Mouse (Mus musculus) MEL (cell line): ENCODE measurements around the gene Itpr1. TPM values are rescaled to one million over a fixed set of nuclear protein-coding genes. Genes with fewer than 3 reads are reported as not detected.

Source experiments
- DNase-seq: peaks from one replicate; pipeline ENCODE4 v3.0.0; 2011; ENCODE audit warnings: low read depth, low spot score
- H3K27ac ChIP-seq: 2 replicates; pipeline ENCODE4 v1.5.1; 2012; ENCODE audit warnings: low read depth, mild to moderate bottlenecking, control low read depth, low read length, moderate library complexity; ENCODE audit not compliant: control insufficient read depth
- H3K27me3 ChIP-seq, 2 experiments: fragments of 150-350 bp in 1 of 2; sonication (generic) in 1 of 2; 2 replicates each; pipeline ENCODE4 v1.6.1; 2012; ENCODE audit warnings: low read length in 2 of 2, mild to moderate bottlenecking in 2 of 2, improper control_type of control experiment in 1 of 2, moderate library complexity in 1 of 2; ENCODE audit not compliant: insufficient read depth in 2 of 2, control insufficient read depth in 1 of 2
- H3K36me3 ChIP-seq, 2 experiments: 2 replicates each; pipeline ENCODE4 v1.6.1; 2012 to 2014; ENCODE audit warnings: low read length in 2 of 2, improper control_type of control experiment in 1 of 2, inconsistent platforms in 1 of 2, mild to moderate bottlenecking in 1 of 2; ENCODE audit not compliant: insufficient read depth in 2 of 2, control insufficient read depth in 1 of 2
- H3K4me1 ChIP-seq, 2 experiments: fragments of 150-350 bp in 1 of 2; sonication (generic) in 1 of 2; 2 replicates each; pipeline ENCODE4 v1.6.1; 2012; ENCODE audit warnings: low read length in 2 of 2, improper control_type of control experiment in 1 of 2, mild to moderate bottlenecking in 1 of 2; ENCODE audit not compliant: insufficient read depth in 2 of 2, control insufficient read depth in 1 of 2
- H3K4me3 ChIP-seq, 2 experiments: fragments of 150-350 bp in 1 of 2; sonication (generic) in 1 of 2; 2 replicates each; pipeline ENCODE4 v1.5.1; 2012; ENCODE audit warnings: low read depth in 2 of 2, low read length in 2 of 2, mild to moderate bottlenecking in 2 of 2, moderate library complexity in 2 of 2, control low read depth in 1 of 2, improper control_type of control experiment in 1 of 2; ENCODE audit not compliant: control insufficient read depth in 1 of 2, insufficient read depth in 1 of 2
- H3K79me2 ChIP-seq: 2 replicates; pipeline ENCODE4 v1.6.1; 2012; ENCODE audit warnings: mild to moderate bottlenecking, low read length, moderate library complexity; ENCODE audit not compliant: control insufficient read depth, poor library complexity, insufficient read depth
- H3K9ac ChIP-seq: 2 replicates; pipeline ENCODE4 v1.6.1; 2012; ENCODE audit warnings: low read depth, mild to moderate bottlenecking, control low read depth, low read length, moderate library complexity; ENCODE audit not compliant: control insufficient read depth, poor library complexity, severe bottlenecking
- H3K9me3 ChIP-seq: fragments of 150-350 bp; sonication (generic); replicated peaks from 2 replicates; pipeline ENCODE4 v1.6.1; 2012; ENCODE audit warnings: mild to moderate bottlenecking, low read length, improper control_type of control experiment, moderate library complexity; ENCODE audit not compliant: insufficient read depth
- CTCF ChIP-seq, 3 experiments: IDR thresholded peaks in 2 of 3; conservative IDR thresholded peaks in 1 of 3; 2 replicates each; pipeline ENCODE4 v1.5.1; 2011 to 2012; ENCODE audit warnings: low read length in 3 of 3, low read depth in 2 of 3, mild to moderate bottlenecking in 2 of 3, improper control_type of control experiment in 1 of 3, inconsistent platforms in 1 of 3, mixed read lengths in 1 of 3, moderate library complexity in 1 of 3; ENCODE audit not compliant: control insufficient read depth in 1 of 3, insufficient read depth in 1 of 3, poor library complexity in 1 of 3, severe bottlenecking in 1 of 3
- E2F4 ChIP-seq: IDR thresholded peaks from 2 replicates; pipeline ENCODE4 v1.6.1; 2011; ENCODE audit warnings: low read depth, low read length, improper control_type of control experiment, borderline replicate concordance
- EP300 ChIP-seq, 2 experiments: IDR thresholded peaks; 2 replicates each; pipeline ENCODE4 v1.6.1; 2011; ENCODE audit warnings: improper control_type of control experiment in 2 of 2, low read length in 2 of 2, low read depth in 1 of 2, mild to moderate bottlenecking in 1 of 2
- GABPA ChIP-seq: IDR thresholded peaks from 2 replicates; pipeline ENCODE4 v1.6.1; 2012; ENCODE audit warnings: low read depth, mild to moderate bottlenecking, inconsistent platforms, low read length, improper control_type of control experiment, moderate library complexity
- GATA1 ChIP-seq: IDR thresholded peaks from 2 replicates; pipeline ENCODE4 v1.6.1; 2011; ENCODE audit warnings: low read depth, low read length, improper control_type of control experiment
- HCFC1 ChIP-seq: IDR thresholded peaks from 2 replicates; pipeline ENCODE4 v1.6.1; 2012; ENCODE audit warnings: low read depth, mild to moderate bottlenecking, inconsistent platforms, low read length, improper control_type of control experiment, moderate library complexity
- JUND ChIP-seq: IDR thresholded peaks from 2 replicates; pipeline ENCODE4 v1.6.1; 2011; ENCODE audit warnings: low read depth, mild to moderate bottlenecking, improper control_type of control experiment, low read length
- KAT2A ChIP-seq: conservative IDR thresholded peaks from 2 replicates; pipeline ENCODE4 v1.6.1; 2012; ENCODE audit warnings: low read depth, low read length, improper control_type of control experiment, inconsistent platforms
- MAFK ChIP-seq: IDR thresholded peaks from 2 replicates; pipeline ENCODE4 v1.6.1; 2011; ENCODE audit warnings: low read depth, mild to moderate bottlenecking, low read length, improper control_type of control experiment, borderline replicate concordance
- MAZ ChIP-seq: IDR thresholded peaks from 2 replicates; pipeline ENCODE4 v1.6.1; 2012; ENCODE audit warnings: low read depth, mild to moderate bottlenecking, inconsistent platforms, low read length, improper control_type of control experiment
- MEF2A ChIP-seq: IDR thresholded peaks from 2 replicates; pipeline ENCODE4 v1.6.1; 2014; ENCODE audit warnings: low read depth, mild to moderate bottlenecking, inconsistent platforms, low read length, improper control_type of control experiment; ENCODE audit not compliant: poor library complexity, insufficient replicate concordance, severe bottlenecking; ENCODE audit errors: extremely low read depth
- MXI1 ChIP-seq: IDR thresholded peaks from 2 replicates; pipeline ENCODE4 v1.6.1; 2011; ENCODE audit warnings: mild to moderate bottlenecking, low read depth, low read length, improper control_type of control experiment
- MYB ChIP-seq: IDR thresholded peaks from 2 replicates; pipeline ENCODE4 v1.6.1; 2011; ENCODE audit warnings: mild to moderate bottlenecking, low read depth, low read length, improper control_type of control experiment
- MYC ChIP-seq: IDR thresholded peaks from 2 replicates; pipeline ENCODE4 v1.6.1; 2011; ENCODE audit warnings: low read depth, mild to moderate bottlenecking, low read length, improper control_type of control experiment, moderate library complexity
- NELFE ChIP-seq: IDR thresholded peaks from 2 replicates; pipeline ENCODE4 v1.6.1; 2011; ENCODE audit warnings: low read depth, low read length, improper control_type of control experiment
- POLR2A ChIP-seq, 2 experiments: IDR thresholded peaks; 2 replicates each; pipeline ENCODE4 v1.6.1; 2011 to 2012; ENCODE audit warnings: low read length in 2 of 2, mild to moderate bottlenecking in 2 of 2, control low read depth in 1 of 2, improper control_type of control experiment in 1 of 2, low read depth in 1 of 2, moderate library complexity in 1 of 2; ENCODE audit not compliant: control insufficient read depth in 1 of 2, insufficient read depth in 1 of 2, poor library complexity in 1 of 2
- POLR2AphosphoS2 ChIP-seq: IDR thresholded peaks from 2 replicates; pipeline ENCODE4 v1.6.1; 2011; ENCODE audit warnings: low read length, improper control_type of control experiment
- RAD21 ChIP-seq: IDR thresholded peaks from 2 replicates; pipeline ENCODE4 v1.6.1; 2011; ENCODE audit warnings: mild to moderate bottlenecking, low read depth, low read length, improper control_type of control experiment
- RCOR1 ChIP-seq: IDR thresholded peaks from 2 replicates; pipeline ENCODE4 v1.6.1; 2012; ENCODE audit warnings: low read depth, mild to moderate bottlenecking, inconsistent platforms, low read length, improper control_type of control experiment
- SIN3A ChIP-seq: IDR thresholded peaks from 2 replicates; pipeline ENCODE4 v1.6.1; 2012; ENCODE audit warnings: low read length, improper control_type of control experiment, inconsistent platforms
- SMC3 ChIP-seq: IDR thresholded peaks from 2 replicates; pipeline ENCODE4 v1.6.1; 2011; ENCODE audit warnings: low read depth, low read length, improper control_type of control experiment
- TAL1 ChIP-seq: IDR thresholded peaks from 2 replicates; pipeline ENCODE4 v1.6.1; 2012; ENCODE audit warnings: mild to moderate bottlenecking, inconsistent platforms, low read length, moderate library complexity, mixed read lengths
- TBP ChIP-seq: IDR thresholded peaks from 2 replicates; pipeline ENCODE4 v1.8.0; 2011; ENCODE audit warnings: low read depth, low read length, improper control_type of control experiment
- UBTF ChIP-seq: IDR thresholded peaks from 2 replicates; pipeline ENCODE4 v1.6.1; 2012; ENCODE audit warnings: low read depth, mild to moderate bottlenecking, inconsistent platforms, low read length, improper control_type of control experiment, moderate library complexity, borderline replicate concordance; ENCODE audit not compliant: insufficient read depth
- USF1 ChIP-seq: IDR thresholded peaks from 2 replicates; pipeline ENCODE4 v1.6.1; 2014; ENCODE audit warnings: low read depth, mild to moderate bottlenecking, inconsistent platforms, low read length, improper control_type of control experiment, moderate library complexity
- USF2 ChIP-seq, 2 experiments: IDR thresholded peaks; 2 replicates each; pipeline ENCODE4 v1.6.1; 2011 to 2012; ENCODE audit warnings: improper control_type of control experiment in 2 of 2, low read length in 2 of 2, borderline replicate concordance in 1 of 2, inconsistent platforms in 1 of 2, low read depth in 1 of 2, mild to moderate bottlenecking in 1 of 2; ENCODE audit not compliant: insufficient read depth in 1 of 2
- ZKSCAN1 ChIP-seq: IDR thresholded peaks from 2 replicates; pipeline ENCODE4 v1.6.1; 2012; ENCODE audit warnings: low read depth, mild to moderate bottlenecking, inconsistent platforms, low read length, improper control_type of control experiment, moderate library complexity
- ZMIZ1 ChIP-seq: IDR thresholded peaks from 2 replicates; pipeline ENCODE4 v1.6.1; 2012; ENCODE audit warnings: low read depth, mild to moderate bottlenecking, inconsistent platforms, low read length, improper control_type of control experiment, moderate library complexity
- ZNF384 ChIP-seq: IDR thresholded peaks from 2 replicates; pipeline ENCODE4 v1.6.1; 2012; ENCODE audit warnings: low read depth, mild to moderate bottlenecking, inconsistent platforms, low read length, improper control_type of control experiment
- polyA plus RNA-seq, 2 experiments: library from polyadenylated mRNA; stranded (reverse) in 1 of 2; unstranded in 1 of 2; fragments of >175 nt in 1 of 2; fragments of >200 nt in 1 of 2; gene quantifications; 2 replicates each; pipeline versions ENCODE4 v1.2.1 to v1.2.4; 2012; ENCODE audit warnings: low replicate concordance in 2 of 2, low read depth in 1 of 2; ENCODE audit not compliant: insufficient read length in 2 of 2, insufficient read depth in 1 of 2, missing spikeins in 1 of 2
- total RNA-seq: library from RNA; depleted of rRNA; stranded (reverse); fragments of 300-350 nt; gene quantifications from 2 replicates; pipeline ENCODE4 v1.2.3, GENCODE M21; 2012

Gene Itpr1
- total and polyA plus RNA-seq, 3 experiments = 15.6 to 19.0 TPM; not detected in 1

DNA sequence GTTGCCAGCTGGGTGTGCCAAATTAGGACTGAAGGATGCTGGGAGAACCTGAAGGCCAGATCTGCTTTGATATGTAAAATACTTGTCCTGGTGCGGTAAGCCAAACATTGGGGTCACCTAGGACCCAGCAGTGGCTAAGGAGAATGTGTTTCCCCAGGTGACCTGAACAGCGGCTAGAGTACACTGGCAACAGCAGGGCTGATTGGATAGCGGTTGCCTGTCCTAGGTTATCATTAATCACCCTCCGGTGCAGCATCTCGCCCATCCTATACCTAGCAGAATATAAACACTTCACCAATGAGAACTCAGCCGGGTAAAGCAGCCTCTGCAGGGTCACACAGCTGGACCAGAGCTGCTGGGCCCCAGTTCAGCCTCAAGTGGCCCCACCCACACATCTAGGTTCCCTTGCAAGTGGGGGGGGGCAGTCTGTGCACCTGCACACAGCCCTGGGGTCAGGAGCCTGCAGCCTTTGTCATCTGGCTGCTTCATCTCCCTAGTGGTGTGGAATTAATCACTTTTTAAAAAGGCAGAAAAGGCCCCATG, 318.0 kb downstream of the Itpr1 start:
- H3K79me2 ChIP-seq = no peaks in the 10 kb centered on the region
- peaks cover 0 to 22% of the 10 kb centered on the region in 2 experiments; a peak in 2 of 4 replicates for H3K36me3 ChIP-seq
- H3K4me1 ChIP-seq = peaks cover 9 to 32% of the 10 kb centered on the region in 2 experiments
- no peak overlapping the region for H3K4me3 ChIP-seq
- no peak overlapping the region for H3K9ac ChIP-seq
- H3K27me3 ChIP-seq = no peaks in the 10 kb centered on the region
- H3K9me3 ChIP-seq = no peaks in the 10 kb centered on the region
- no peak overlapping the region for H3K27ac ChIP-seq
- no peak for DNase-seq
- no peak for TF ChIP-seq MYC
- TF ChIP-seq JUND = no peak
- TF ChIP-seq MAZ = no peak
- TF ChIP-seq CTCF (IDR thresholded peaks at IDR 0.05 in 2 of 3, conservative IDR thresholded peaks at IDR 0.05 in 1 of 3; ENCODE audit: control insufficient read depth in 1 of 3, insufficient read depth in 1 of 3, low read depth in 2 of 3, low read length in 3 of 3, poor library complexity in 1 of 3, severe bottlenecking in 1 of 3) = no peak
- no peak for TF ChIP-seq MYB
- TF ChIP-seq KAT2A = no peak
- no peak for TF ChIP-seq POLR2A (IDR thresholded peaks at IDR 0.05; ENCODE audit: control insufficient read depth in 1 of 2, insufficient read depth in 1 of 2, low read depth in 1 of 2, low read length in 2 of 2, poor library complexity in 1 of 2)
- no peak for TF ChIP-seq SMC3
- no peak for TF ChIP-seq USF2 (IDR thresholded peaks at IDR 0.05; ENCODE audit: borderline replicate concordance in 1 of 2, insufficient read depth in 1 of 2, low read depth in 1 of 2, low read length in 2 of 2)
- no peak for TF ChIP-seq TAL1
- TF ChIP-seq HCFC1 = no peak
- TF ChIP-seq UBTF = no peak
- no peak for TF ChIP-seq EP300 (IDR thresholded peaks at IDR 0.05; ENCODE audit: low read depth in 1 of 2, low read length in 2 of 2)
- no peak for TF ChIP-seq POLR2AphosphoS2
- TF ChIP-seq ZMIZ1 = no peak
- TF ChIP-seq RAD21 = no peak

DNA sequence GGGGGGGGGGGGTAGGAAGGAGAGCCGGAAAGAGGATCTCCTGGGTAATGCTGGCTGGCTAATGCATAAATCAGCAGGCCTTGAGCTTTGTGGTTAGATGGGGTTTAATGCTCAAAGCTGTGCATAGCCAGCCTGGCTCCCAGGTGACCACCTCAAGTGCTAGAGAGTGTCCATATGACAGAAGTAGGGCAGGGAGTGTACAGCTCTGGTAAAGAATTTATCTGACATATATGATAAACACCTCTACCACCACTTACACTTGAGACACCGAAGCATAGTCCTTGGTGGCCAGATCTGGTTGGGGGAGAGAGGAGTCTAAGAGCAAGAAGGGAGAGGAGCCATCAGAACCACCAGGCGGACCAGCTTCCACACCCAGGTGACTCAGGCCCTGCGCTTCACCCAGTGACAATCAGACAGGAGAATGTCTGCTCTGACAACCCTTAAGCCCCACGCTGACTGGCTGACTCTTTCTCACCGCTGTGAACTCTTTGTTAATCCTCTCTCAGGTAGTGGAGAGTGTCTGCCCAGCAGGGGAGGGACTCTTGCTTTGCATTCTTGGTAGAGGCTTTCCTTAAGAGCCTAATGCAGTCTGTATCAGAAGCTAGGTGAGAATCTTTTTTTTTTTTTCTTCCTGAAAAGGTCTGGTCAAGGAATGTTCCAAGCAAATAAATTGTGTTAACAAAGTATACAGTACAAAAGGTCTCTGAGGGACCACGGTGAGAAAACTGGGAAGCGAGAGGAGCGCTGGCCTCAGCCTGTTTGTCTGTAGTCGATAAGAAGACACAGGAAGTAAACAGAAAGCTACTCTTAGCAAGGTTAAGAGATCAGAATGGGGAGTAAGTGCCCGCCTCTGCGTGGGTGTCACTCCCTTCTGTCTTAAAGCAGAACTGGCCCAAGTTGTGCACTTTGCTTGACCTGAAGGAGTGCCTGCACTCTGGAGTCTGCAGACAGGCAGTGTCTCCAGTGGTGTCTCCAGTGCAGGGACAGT, 318.7 kb downstream of the Itpr1 start:
- peak overlapping the region; percentile 36 to 54 for H3K4me3 ChIP-seq
- no peaks in the 10 kb centered on the region for H3K9me3 ChIP-seq
- H3K27ac ChIP-seq = peak overlapping the region; percentile 81
- H3K9ac ChIP-seq = peak overlapping the region; percentile 55
- H3K4me1 ChIP-seq = peaks cover 9 to 32% of the 10 kb centered on the region in 2 experiments
- DNase-seq = peak; percentile 79
- no peaks in the 10 kb centered on the region for H3K79me2 ChIP-seq
- peaks cover 0 to 22% of the 10 kb centered on the region in 2 experiments; a peak in 2 of 4 replicates for H3K36me3 ChIP-seq
- no peaks in the 10 kb centered on the region for H3K27me3 ChIP-seq
- TF ChIP-seq TBP (peak; percentile 55), USF2 (IDR thresholded peaks at IDR 0.05; ENCODE audit: borderline replicate concordance in 1 of 2, insufficient read depth in 1 of 2, low read depth in 1 of 2, low read length in 2 of 2) (no peak), ZKSCAN1 (no peak), MAFK (no peak), NELFE (no peak), MYB (no peak), JUND (no peak), E2F4 (no peak), GABPA (no peak), MXI1 (peak; percentile 63; the same call in 1 of the 2 replicates), USF1 (no peak), RCOR1 (no peak), MEF2A (no peak), POLR2AphosphoS2 (no peak), SIN3A (peak; percentile 59), GATA1 (peak; percentile 68), ZNF384 (peak; percentile 49; the same call in 1 of the 2 replicates), KAT2A (no peak)
